Mouse (Mus musculus) hindbrain, embryonic 13.5 days (tissue): ENCODE results near the gene Krtap16-3. TPM values are rescaled to one million over a fixed set of nuclear protein-coding genes. Genes with fewer than 3 reads are reported as not detected.

Source experiments
- ATAC-seq: fragments of 200-750 bp; cut with Nextera tagmentation; 2 replicates; pipeline ENCODE4 v1.8.0; 2017; ENCODE audit warnings: moderate TSS enrichment; ENCODE audit not compliant: low FRiP score
- H3K27ac ChIP-seq: fragments of 300-500 bp; sonication (generic); 2 replicates; pipeline ENCODE4 v1.5.1; 2015; ENCODE audit warnings: inconsistent platforms, mild to moderate bottlenecking, moderate library complexity
- H3K27me3 ChIP-seq: fragments of 300-500 bp; sonication (generic); 2 replicates; pipeline ENCODE4 v1.6.1; 2015; ENCODE audit warnings: mild to moderate bottlenecking, inconsistent platforms
- H3K36me3 ChIP-seq: fragments of 300-500 bp; sonication (generic); 2 replicates; pipeline ENCODE4 v1.6.1; 2015; ENCODE audit warnings: mild to moderate bottlenecking, inconsistent platforms
- H3K4me1 ChIP-seq: fragments of 300-500 bp; sonication (generic); replicated peaks from 2 replicates; pipeline ENCODE4 v1.6.1; 2015; ENCODE audit warnings: inconsistent platforms
- H3K4me2 ChIP-seq: fragments of 300-500 bp; sonication (generic); 2 replicates; pipeline ENCODE4 v1.6.1; 2015; ENCODE audit warnings: inconsistent platforms, mild to moderate bottlenecking, moderate library complexity
- H3K4me3 ChIP-seq: fragments of 300-500 bp; sonication (generic); 2 replicates; pipeline ENCODE4 v1.5.1; 2015; ENCODE audit warnings: mild to moderate bottlenecking, inconsistent platforms
- H3K9ac ChIP-seq: fragments of 300-500 bp; sonication (generic); 2 replicates; pipeline ENCODE4 v1.6.1; 2015; ENCODE audit warnings: mild to moderate bottlenecking, inconsistent platforms
- H3K9me3 ChIP-seq: fragments of 300-500 bp; sonication (generic); 2 replicates; pipeline ENCODE4 v1.6.1; 2016; ENCODE audit warnings: inconsistent platforms
- WGBS: fragments of 180-500 bp; shearing (Covaris S2); methylation state at CpG from one replicate; pipeline ENCODE4 v1.1.7; 2015; 5-methylcytosine and 5-hydroxymethylcytosine counted together
- polyA plus RNA-seq: library from polyadenylated mRNA; unstranded; fragments of >200 nt; fragmentation: Nextera tagmentation; extraction: Ambion mirVana; gene quantifications from 2 replicates; pipeline ENCODE4 v1.2.1, GENCODE M21; 2015

Gene Krtap16-3
- not detected in 2 replicates for polyA plus RNA-seq

GRCm38 (mm10) chr16:88962773-88963172 lies at the start of gene Krtap16-3:
Gene Krtap16-3, minus strand, starts transcription at chr16:88962873.
- H3K36me3 ChIP-seq = no peaks in the 10 kb centered on the region
- H3K9ac ChIP-seq = no peak within 1 kb of the TSS
- H3K27ac ChIP-seq = no peak within 1 kb of the TSS
- H3K9me3 ChIP-seq = no peaks in the 10 kb centered on the region; the same call in 1 of the 2 replicates
- no peaks in the 10 kb centered on the region for H3K4me1 ChIP-seq
- H3K27me3 ChIP-seq = no peaks in the 10 kb centered on the region
- no peak for ATAC-seq
- 93% methylated on average over 7 of the region's 7 CpGs for WGBS
- H3K4me2 ChIP-seq = no peak within 1 kb of the TSS
- no peak within 1 kb of the TSS for H3K4me3 ChIP-seq

GRCm38 (mm10) chr16:89010659-89011058 lies 48.0 kb upstream of the Krtap16-3 start, which contains the start of gene Krtap22-2:
Gene Krtap22-2, minus strand, starts transcription at chr16:89010759.
- Histone ChIP-seq H3K4me2 (no peak within 1 kb of the TSS), H3K4me1 (no peaks in the 10 kb centered on the region), H3K9ac (no peak within 1 kb of the TSS), H3K4me3 (no peak within 1 kb of the TSS), H3K36me3 (no peaks in the 10 kb centered on the region), H3K9me3 (no peaks in the 10 kb centered on the region), H3K27me3 (no peaks in the 10 kb centered on the region), H3K27ac (no peak within 1 kb of the TSS)
- ATAC-seq = no peak
- WGBS = 86% methylated on average over 5 of the region's 5 CpGs

GRCm38 (mm10) chr16:88941106-88941505 lies 21.6 kb downstream of the Krtap16-3 start:
- no peaks in the 10 kb centered on the region for H3K4me1 ChIP-seq
- H3K9me3 ChIP-seq = no peaks in the 10 kb centered on the region
- no peaks in the 10 kb centered on the region for H3K27me3 ChIP-seq
- H3K9ac ChIP-seq = no peak overlapping the region
- no peak overlapping the region for H3K4me2 ChIP-seq
- H3K27ac ChIP-seq = no peak overlapping the region
- H3K4me3 ChIP-seq = no peak overlapping the region
- H3K36me3 ChIP-seq = no peaks in the 10 kb centered on the region
- no peak for ATAC-seq
- 87% methylated on average over 6 of the region's 6 CpGs for WGBS

GRCm38 (mm10) chr16:88938252-88938651 lies 24.4 kb downstream of the Krtap16-3 start:
- H3K27ac ChIP-seq = no peak overlapping the region
- no peak overlapping the region for H3K9ac ChIP-seq
- H3K4me3 ChIP-seq = no peak overlapping the region
- H3K27me3 ChIP-seq = no peaks in the 10 kb centered on the region
- 74% methylated on average over 7 of the region's 7 CpGs for WGBS
- no peaks in the 10 kb centered on the region for H3K36me3 ChIP-seq
- no peaks in the 10 kb centered on the region for H3K9me3 ChIP-seq
- no peaks in the 10 kb centered on the region for H3K4me1 ChIP-seq
- no peak for ATAC-seq
- H3K4me2 ChIP-seq = no peak overlapping the region

- H3K4me3 ChIP-seq = no peak within 1 kb of the TSS
- ATAC-seq = no peak
- no peak within 1 kb of the TSS for H3K9ac ChIP-seq
- WGBS = 96% methylated on average over 3 of the region's 3 CpGs
- H3K36me3 ChIP-seq = no peaks in the 10 kb centered on the region
- H3K27me3 ChIP-seq = no peaks in the 10 kb centered on the region
- no peak within 1 kb of the TSS for H3K4me2 ChIP-seq
- H3K9me3 ChIP-seq = no peaks in the 10 kb centered on the region
- H3K27ac ChIP-seq = no peak within 1 kb of the TSS
- no peaks in the 10 kb centered on the region for H3K4me1 ChIP-seq
These were observed 30.5 kb downstream of the Krtap16-3 start, which contains the start of gene Krtap19-9b for GRCm38 (mm10) chr16:88932165-88932564. Gene Krtap19-9b, minus strand, starts transcription at chr16:88932265.

Other genes starting within 250 kb of the Krtap16-3 start
- not detected in 2 replicates for gene Krtap13-1, start 234.0 kb downstream of the Krtap16-3 start, polyA plus RNA-seq
- gene Krtap13, start 211.2 kb downstream of the Krtap16-3 start, polyA plus RNA-seq = not detected in 2 replicates
- not detected in 2 replicates for gene 2310034C09Rik, start 204.0 kb downstream of the Krtap16-3 start, polyA plus RNA-seq
- not detected in 2 replicates for gene 2310057N15Rik, start 188.7 kb downstream of the Krtap16-3 start, polyA plus RNA-seq
- not detected in 2 replicates for gene Gm5965, start 185.0 kb downstream of the Krtap16-3 start, polyA plus RNA-seq
- gene Gm20741, start 150.7 kb downstream of the Krtap16-3 start, polyA plus RNA-seq = not detected in 2 replicates
- gene Krtap15, start 142.7 kb downstream of the Krtap16-3 start, polyA plus RNA-seq = not detected in 2 replicates
- not detected in 2 replicates for gene Krtap14, start 136.7 kb downstream of the Krtap16-3 start, polyA plus RNA-seq
- not detected in 2 replicates for gene Krtap19-1, start 93.5 kb downstream of the Krtap16-3 start, polyA plus RNA-seq
- gene Krtap19-2, start 88.6 kb downstream of the Krtap16-3 start, polyA plus RNA-seq = not detected in 2 replicates
- gene Krtap19-3, start 84.8 kb downstream of the Krtap16-3 start, polyA plus RNA-seq = not detected in 2 replicates
- gene Krtap19-4, start 77.8 kb downstream of the Krtap16-3 start, polyA plus RNA-seq = not detected in 2 replicates
- not detected in 2 replicates for gene Krtap19-5, start 66.4 kb downstream of the Krtap16-3 start, polyA plus RNA-seq
- not detected in 2 replicates for gene Krtap19-9b, start 30.6 kb downstream of the Krtap16-3 start, polyA plus RNA-seq
- gene Krtap22-2, start 47.9 kb upstream of the Krtap16-3 start, polyA plus RNA-seq = not detected in 2 replicates
- not detected in 2 replicates for gene Gm10229, start 52.4 kb upstream of the Krtap16-3 start, polyA plus RNA-seq
- not detected in 2 replicates for gene Krtap6-1, start 68.8 kb upstream of the Krtap16-3 start, polyA plus RNA-seq
- not detected in 2 replicates for gene Gm10228, start 78.6 kb upstream of the Krtap16-3 start, polyA plus RNA-seq
- not detected in 2 replicates for gene Krtap6-5, start 85.0 kb upstream of the Krtap16-3 start, polyA plus RNA-seq
- not detected in 2 replicates for gene 1110025L11Rik, start 101.1 kb upstream of the Krtap16-3 start, polyA plus RNA-seq
- gene Krtap6-3, start 121.1 kb upstream of the Krtap16-3 start, polyA plus RNA-seq = not detected in 2 replicates
- gene Gm6358, start 178.0 kb upstream of the Krtap16-3 start, polyA plus RNA-seq = not detected in 2 replicates
- not detected in 2 replicates for gene Gm10061, start 188.2 kb upstream of the Krtap16-3 start, polyA plus RNA-seq
- not detected in 2 replicates for gene Gm9789, start 195.1 kb upstream of the Krtap16-3 start, polyA plus RNA-seq
- not detected in 2 replicates for gene Gm7735, start 206.6 kb upstream of the Krtap16-3 start, polyA plus RNA-seq
- gene 1110057P08Rik, start 211.9 kb upstream of the Krtap16-3 start, polyA plus RNA-seq = not detected in 2 replicates
- not detected in 2 replicates for gene Krtap20-2, start 243.0 kb upstream of the Krtap16-3 start, polyA plus RNA-seq